Mouse (Mus musculus) myocyte (in vitro differentiated cells): ENCODE results near the gene BC051665. TPM values are rescaled to one million over a fixed set of nuclear protein-coding genes. Genes with fewer than 3 reads are reported as not detected.

Experiments
- H3K27me3 ChIP-seq: one replicate; pipeline ENCODE4 v1.6.1; 2011; ENCODE audit not compliant: control insufficient read depth, insufficient read depth, insufficient read length
- H3K36me3 ChIP-seq: one replicate; pipeline ENCODE4 v1.6.1; 2011; ENCODE audit not compliant: control insufficient read depth, insufficient read depth
- H3K4me2 ChIP-seq: one replicate; pipeline ENCODE4 v1.6.1; 2011; ENCODE audit warnings: low read depth, control low read depth
- H3K4me3 ChIP-seq: one replicate; pipeline ENCODE4 v1.5.1; 2011; ENCODE audit warnings: mild to moderate bottlenecking, control low read depth, moderate library complexity
- H3K79me2 ChIP-seq: one replicate; pipeline ENCODE4 v1.6.1; 2011; ENCODE audit not compliant: control insufficient read depth, insufficient read depth
- H3ac ChIP-seq: one replicate; pipeline ENCODE4 v1.6.1; 2011; ENCODE audit not compliant: control insufficient read depth, insufficient read length
- CEBPB ChIP-seq: IDR thresholded peaks from 2 replicates; pipeline ENCODE4 v1.6.1; 2011; ENCODE audit warnings: mild to moderate bottlenecking, moderate library complexity; ENCODE audit not compliant: poor library complexity, insufficient read depth, severe bottlenecking
- E2F4 ChIP-seq: IDR thresholded peaks from one replicate; pipeline ENCODE4 v1.6.1; 2011; ENCODE audit warnings: mild to moderate bottlenecking, control low read depth, moderate library complexity; ENCODE audit not compliant: insufficient read depth
- MAX ChIP-seq: IDR thresholded peaks from one replicate; pipeline ENCODE4 v1.6.1; 2011; ENCODE audit warnings: low read depth, mild to moderate bottlenecking, control low read depth
- MYOD1 ChIP-seq, 3 experiments: IDR thresholded peaks; one replicate each; pipeline ENCODE4 v1.6.1; 2011; ENCODE audit warnings: control low read depth in 2 of 3, low read depth in 2 of 3, mild to moderate bottlenecking in 2 of 3, moderate library complexity in 1 of 3; ENCODE audit not compliant: insufficient read length in 2 of 3, control insufficient read depth in 1 of 3
- MYOG ChIP-seq, 3 experiments: IDR thresholded peaks; one replicate each; pipeline ENCODE4 v1.6.1; 2011; ENCODE audit warnings: control low read depth in 2 of 3, low read depth in 2 of 3, mild to moderate bottlenecking in 2 of 3; ENCODE audit not compliant: insufficient read length in 2 of 3, control insufficient read depth in 1 of 3, insufficient read depth in 1 of 3
- POLR2A ChIP-seq: IDR thresholded peaks from one replicate; pipeline ENCODE4 v1.6.1; 2011; ENCODE audit warnings: low read depth, mild to moderate bottlenecking, control low read depth, moderate library complexity; ENCODE audit not compliant: insufficient read length
- POLR2AphosphoS2 ChIP-seq: IDR thresholded peaks from one replicate; pipeline ENCODE4 v1.6.1; 2011; ENCODE audit warnings: low read depth, control low read depth; ENCODE audit not compliant: insufficient read length
- REST ChIP-seq: IDR thresholded peaks from one replicate; pipeline ENCODE4 v1.6.1; 2011; ENCODE audit warnings: mild to moderate bottlenecking, control low read depth, moderate library complexity; ENCODE audit not compliant: insufficient read depth, insufficient read length
- SRF ChIP-seq: IDR thresholded peaks from one replicate; pipeline ENCODE4 v1.6.1; 2011; ENCODE audit warnings: low read depth; ENCODE audit not compliant: control insufficient read depth, insufficient read length
- TCF12 ChIP-seq: IDR thresholded peaks from one replicate; pipeline ENCODE4 v1.6.1; 2011; ENCODE audit warnings: mild to moderate bottlenecking, control low read depth; ENCODE audit not compliant: poor library complexity, insufficient read depth, severe bottlenecking
- TCF3 ChIP-seq: IDR thresholded peaks from one replicate; pipeline ENCODE4 v1.6.1; 2011; ENCODE audit warnings: low read depth, control low read depth; ENCODE audit not compliant: insufficient read length
- USF1 ChIP-seq: IDR thresholded peaks from one replicate; pipeline ENCODE4 v1.6.1; 2011; ENCODE audit warnings: low read depth, mild to moderate bottlenecking, control low read depth, moderate library complexity
- polyA plus RNA-seq: library from polyadenylated mRNA; unstranded; fragments of >200 nt; fragmentation: generic; extraction: Trizol; gene quantifications from one replicate; pipeline ENCODE4 v1.2.1, GENCODE M21; 2012; ENCODE audit warnings: missing spikeins

BC051665 gene
- polyA plus RNA-seq, 1 experiment, result not detected

DNA sequence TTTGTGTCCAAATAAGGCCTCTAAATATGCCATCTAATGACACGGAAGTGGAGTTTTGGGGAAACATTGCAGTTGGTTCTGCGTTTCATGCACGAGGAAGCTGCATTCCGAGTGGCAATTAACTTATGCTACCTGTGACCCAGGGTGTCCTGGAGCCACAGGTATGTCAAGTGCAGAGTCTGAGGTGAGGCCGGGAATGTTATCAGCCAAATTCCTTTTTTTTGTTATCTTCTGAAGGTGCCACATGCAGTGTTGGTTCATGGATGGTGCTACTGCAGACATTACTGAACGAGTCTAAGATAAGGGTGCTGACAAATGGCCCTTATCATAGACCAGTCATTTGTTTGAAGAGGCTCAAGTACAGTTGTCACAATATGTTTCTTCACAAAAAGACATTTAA, 26.6 kb upstream of the BC051665 start:
- Histone ChIP-seq H3ac (no peak overlapping the region), H3K27me3 (no peaks in the 10 kb centered on the region), H3K79me2 (no peaks in the 10 kb centered on the region), H3K36me3 (no peaks in the 10 kb centered on the region), H3K4me3 (no peak overlapping the region), H3K4me2 (no peak overlapping the region)
- TF ChIP-seq MYOG (IDR thresholded peaks at IDR 0.05; ENCODE audit: control insufficient read depth in 1 of 3, insufficient read depth in 1 of 3, insufficient read length in 2 of 3, low read depth in 2 of 3), result no peak
- TF ChIP-seq MAX, result no peak
- no peak for TF ChIP-seq REST
- no peak for TF ChIP-seq TCF12
- TF ChIP-seq POLR2A, result no peak
- TF ChIP-seq POLR2AphosphoS2, result no peak
- no peak for TF ChIP-seq USF1
- TF ChIP-seq E2F4, result no peak
- TF ChIP-seq CEBPB, result no peak
- TF ChIP-seq SRF, result no peak
- no peak for TF ChIP-seq TCF3
- TF ChIP-seq MYOD1 (IDR thresholded peaks at IDR 0.05; ENCODE audit: control insufficient read depth in 1 of 3, insufficient read length in 2 of 3, low read depth in 2 of 3), result no peak

DNA sequence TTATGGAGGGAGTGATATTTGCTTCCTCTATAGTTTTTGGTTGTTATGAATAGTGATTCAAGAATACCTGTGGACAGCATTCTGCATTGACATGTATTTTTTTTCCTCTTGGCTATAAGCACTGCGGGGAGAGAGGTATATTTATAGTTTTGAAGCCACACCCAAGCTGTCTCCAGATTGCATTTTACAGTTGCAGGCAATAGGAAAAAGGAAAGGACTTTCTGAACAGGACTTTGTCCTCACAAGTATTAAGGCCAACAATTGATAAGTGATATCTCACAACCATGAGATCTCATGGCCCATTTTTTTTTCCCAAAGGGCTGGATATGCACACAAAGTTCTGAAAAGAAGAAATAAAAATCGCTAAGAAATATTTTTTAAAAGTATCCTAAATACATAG, 23.5 kb upstream of the BC051665 start:
- no peaks in the 10 kb centered on the region for H3K36me3 ChIP-seq
- no peaks in the 10 kb centered on the region for H3K27me3 ChIP-seq
- TF ChIP-seq MAX, result no peak
- no peak overlapping the region for H3ac ChIP-seq
- no peak overlapping the region for H3K4me2 ChIP-seq
- no peaks in the 10 kb centered on the region for H3K79me2 ChIP-seq
- H3K4me3 ChIP-seq, result no peak overlapping the region

DNA sequence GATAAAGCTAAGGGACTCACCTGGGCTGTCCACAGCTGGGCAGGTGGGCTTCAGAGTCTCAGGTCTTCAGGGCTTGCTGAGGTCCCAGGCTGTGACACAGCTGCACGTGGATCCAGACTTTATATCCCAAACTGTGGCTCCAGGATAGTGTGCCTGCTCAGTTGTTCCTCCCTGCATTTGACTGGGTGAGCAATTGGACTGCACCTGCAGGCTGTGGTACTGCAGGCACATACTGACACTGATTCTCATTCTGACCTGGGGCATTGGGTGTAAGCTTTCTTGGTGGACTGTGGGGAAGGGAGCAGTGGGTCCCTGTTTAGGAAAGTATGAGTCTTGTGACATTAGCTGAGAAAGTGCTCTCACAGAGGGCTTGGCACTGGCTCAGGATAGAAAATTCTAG, 16.6 kb upstream of the BC051665 start, which contains the start of gene Ctsll3:
Gene Ctsll3 (minus strand): TSS at position 101 of the 400 bp plus-strand sequence.
- Histone ChIP-seq H3K27me3 (no peaks in the 10 kb centered on the region), H3ac (no peak within 1 kb of the TSS), H3K4me3 (no peak within 1 kb of the TSS)

DNA sequence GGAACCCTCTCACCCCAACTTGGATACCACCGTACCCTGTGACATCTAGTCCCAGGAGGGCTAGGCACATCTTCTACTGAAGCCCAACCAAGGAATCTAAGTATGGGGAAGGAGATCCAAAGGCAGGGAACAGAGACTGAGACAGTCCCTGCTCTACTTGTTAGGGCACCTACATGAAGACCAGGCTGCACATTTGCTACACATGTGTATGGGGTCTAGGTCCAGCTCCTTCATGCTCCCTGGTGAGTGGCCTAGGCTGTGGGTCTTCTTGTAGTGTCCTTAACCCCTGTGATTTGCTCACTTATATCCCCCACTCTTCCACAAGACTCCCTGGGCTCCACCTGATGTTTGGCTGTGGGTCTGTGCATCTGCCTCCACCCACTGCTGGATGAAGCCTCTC, 3.3 kb upstream of the BC051665 start:
- no peak overlapping the region for H3ac ChIP-seq
- no peak overlapping the region for H3K4me3 ChIP-seq
- TF ChIP-seq SRF, result no peak
- H3K79me2 ChIP-seq, result no peaks in the 10 kb centered on the region
- H3K36me3 ChIP-seq, result no peaks in the 10 kb centered on the region
- H3K4me2 ChIP-seq, result no peak overlapping the region
- no peaks in the 10 kb centered on the region for H3K27me3 ChIP-seq

More for the DNA sequence above, 16.6 kb upstream of the BC051665 start, which contains the start of gene Ctsll3:
- TF ChIP-seq TCF12 (no peak), E2F4 (no peak), MAX (no peak), SRF (no peak), USF1 (no peak), POLR2AphosphoS2 (no peak), POLR2A (no peak), TCF3 (no peak), MYOD1 (IDR thresholded peaks at IDR 0.05; ENCODE audit: control insufficient read depth in 1 of 3, insufficient read length in 2 of 3, low read depth in 2 of 3) (no peak), MYOG (IDR thresholded peaks at IDR 0.05; ENCODE audit: control insufficient read depth in 1 of 3, insufficient read depth in 1 of 3, insufficient read length in 2 of 3, low read depth in 2 of 3) (no peak), REST (no peak), CEBPB (no peak)
- no peak within 1 kb of the TSS for H3K4me2 ChIP-seq
- H3K79me2 ChIP-seq, result no peaks in the 10 kb centered on the region
- H3K36me3 ChIP-seq, result no peaks in the 10 kb centered on the region

DNA sequence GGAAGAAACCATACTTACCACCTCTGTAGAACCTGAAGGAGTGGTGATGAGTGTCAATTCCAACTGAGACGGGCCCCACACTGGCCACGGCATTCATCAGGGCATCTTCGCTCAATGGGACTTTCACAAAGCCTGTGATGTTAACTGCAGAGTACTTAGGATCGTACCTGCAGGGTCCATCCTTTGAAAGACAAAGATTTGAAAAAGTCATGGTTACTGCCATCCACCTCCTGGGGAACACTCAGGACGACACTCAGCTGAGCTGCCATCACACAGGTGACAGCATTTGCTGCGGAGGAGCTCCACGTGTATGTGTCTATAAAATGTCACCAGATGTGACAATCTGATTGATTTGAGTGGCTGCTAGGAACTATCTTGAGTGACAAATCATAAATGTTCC, 2.9 kb downstream of the BC051665 start:
- Histone ChIP-seq H3K36me3 (no peaks in the 10 kb centered on the region), H3K4me2 (no peak overlapping the region), H3K79me2 (no peaks in the 10 kb centered on the region), H3ac (no peak overlapping the region), H3K27me3 (no peaks in the 10 kb centered on the region), H3K4me3 (no peak overlapping the region)
- TF ChIP-seq TCF3, result no peak
- no peak for TF ChIP-seq CEBPB
- no peak for TF ChIP-seq MYOD1 (IDR thresholded peaks at IDR 0.05; ENCODE audit: control insufficient read depth in 1 of 3, insufficient read length in 2 of 3, low read depth in 2 of 3)
- no peak for TF ChIP-seq USF1
- TF ChIP-seq POLR2A, result no peak
- no peak for TF ChIP-seq TCF12
- no peak for TF ChIP-seq REST
- TF ChIP-seq SRF, result no peak
- TF ChIP-seq MYOG (IDR thresholded peaks at IDR 0.05; ENCODE audit: control insufficient read depth in 1 of 3, insufficient read depth in 1 of 3, insufficient read length in 2 of 3, low read depth in 2 of 3), result no peak
- TF ChIP-seq POLR2AphosphoS2, result no peak
- no peak for TF ChIP-seq E2F4
- TF ChIP-seq MAX, result no peak

DNA sequence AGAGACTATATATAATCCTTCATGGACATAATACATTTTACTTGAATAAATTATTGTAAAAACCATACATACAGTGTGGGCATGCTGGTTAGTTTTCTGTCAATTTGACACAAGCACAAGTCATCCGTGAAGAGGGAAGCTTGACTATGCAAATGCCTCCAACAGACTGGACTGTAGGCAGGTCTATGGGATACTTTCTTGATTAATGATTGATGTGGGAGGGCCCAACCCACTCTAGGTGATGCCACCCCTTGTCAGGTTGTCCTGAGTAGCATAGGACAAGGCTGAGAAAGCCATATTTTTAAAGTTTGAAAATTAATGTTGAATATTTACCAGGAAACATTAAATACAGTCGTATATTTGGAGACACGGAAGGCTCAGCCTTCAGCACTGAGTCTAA, 5.6 kb downstream of the BC051665 start:
- Histone ChIP-seq H3K4me3 (no peak overlapping the region), H3K79me2 (no peaks in the 10 kb centered on the region), H3ac (no peak overlapping the region), H3K27me3 (no peaks in the 10 kb centered on the region), H3K36me3 (no peaks in the 10 kb centered on the region), H3K4me2 (no peak overlapping the region)
- TF ChIP-seq E2F4, result no peak
- TF ChIP-seq USF1, result no peak
- TF ChIP-seq MYOG (IDR thresholded peaks at IDR 0.05; ENCODE audit: control insufficient read depth in 1 of 3, insufficient read depth in 1 of 3, insufficient read length in 2 of 3, low read depth in 2 of 3), result no peak
- no peak for TF ChIP-seq POLR2A
- no peak for TF ChIP-seq REST
- no peak for TF ChIP-seq TCF3
- no peak for TF ChIP-seq TCF12
